Mouse (Mus musculus): ENCODE results near the gene Sowaha. TPM values are rescaled to one million over a fixed set of nuclear protein-coding genes. Genes with fewer than 3 reads are reported as not detected.

The Sowaha gene
- polyA plus RNA-seq, 1 experiment from 2014 or later: 0.62 TPM

DNA sequence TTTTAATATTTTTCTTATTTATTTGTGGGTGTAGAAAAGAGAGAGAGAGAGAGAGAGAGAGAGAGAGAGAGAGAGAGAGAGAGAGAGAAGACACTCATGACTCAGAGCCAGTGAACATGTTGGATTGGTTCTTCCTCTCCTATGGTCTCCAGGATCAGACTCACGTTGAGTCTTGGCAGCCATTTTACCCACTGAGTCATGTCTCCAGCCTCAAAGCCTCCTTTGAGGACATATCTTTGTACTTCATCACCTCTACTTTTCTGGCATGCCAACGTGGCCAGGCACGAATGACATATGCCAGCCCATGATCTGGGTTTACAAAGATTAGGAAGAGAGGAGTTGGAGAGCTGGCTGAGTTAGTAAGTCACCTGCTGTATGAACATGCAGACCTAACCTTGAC lies 19.9 kb downstream of the Sowaha start:
- Histone ChIP-seq H3K4me3 (ENCODE audit: low read depth, low read length) (no peak overlapping the region), H3K4me2 (replicated peaks; ENCODE audit: low read depth, low read length) (no peak overlapping the region), H3K4me1 (ENCODE audit: insufficient read depth, low read depth, low read length) (peaks cover 8% of the 10 kb centered on the region; the same call in 1 of the 2 replicates), H3K36me3 (ENCODE audit: insufficient read depth, low read length) (no peaks in the 10 kb centered on the region), H3K9ac (replicated peaks; ENCODE audit: low read depth) (no peak overlapping the region), H3K27me3 (replicated peaks; ENCODE audit: insufficient read depth, low read length) (peaks cover 14% of the 10 kb centered on the region), H3K9me3 (ENCODE audit: low read length) (no peaks in the 10 kb centered on the region), H3K27ac (ENCODE audit: low read length) (no peak overlapping the region)
- TF ChIP-seq EP300 (IDR thresholded peaks at IDR 0.05) (no peak), CTCF (IDR thresholded peaks at IDR 0.05) (no peak)
- WGBS: 69% methylated on average over 3 of the region's 3 CpGs
- DNase-seq (ENCODE audit: low spot score) (no peak), ATAC-seq (no peak)

DNA sequence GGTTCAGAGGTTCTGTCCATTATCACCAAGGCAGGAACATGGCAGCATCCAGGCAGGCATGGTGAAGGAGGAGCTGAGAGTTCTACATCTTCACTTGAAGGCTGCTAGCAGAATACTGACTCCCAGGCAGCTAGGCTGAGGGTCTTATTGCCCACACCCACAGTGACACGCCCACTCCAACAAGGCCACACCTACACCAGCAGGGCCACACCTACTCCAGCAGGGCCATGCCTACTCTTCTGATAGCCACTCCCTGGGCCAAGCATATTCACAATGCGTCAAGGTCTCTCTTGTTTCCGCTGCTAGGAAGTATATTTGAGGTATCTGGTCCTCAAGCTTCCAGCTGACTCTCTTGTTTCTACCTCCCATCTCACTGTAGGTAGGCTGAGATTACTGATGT lies 21.1 kb downstream of the Sowaha start:
- no peak for ATAC-seq
- 55% methylated on average over 3 of the region's 3 CpGs for WGBS
- H3K27ac ChIP-seq (ENCODE audit: low read length): no peak overlapping the region
- no peak overlapping the region for H3K4me2 ChIP-seq (replicated peaks; ENCODE audit: low read depth, low read length)
- no peaks in the 10 kb centered on the region for H3K9me3 ChIP-seq (ENCODE audit: low read length)
- DNase-seq (ENCODE audit: low spot score): no peak
- H3K36me3 ChIP-seq (ENCODE audit: insufficient read depth, low read length): no peaks in the 10 kb centered on the region
- TF ChIP-seq CTCF (IDR thresholded peaks at IDR 0.05) (no peak), EP300 (IDR thresholded peaks at IDR 0.05) (no peak)
- no peak overlapping the region for H3K9ac ChIP-seq (replicated peaks; ENCODE audit: low read depth)
- no peak overlapping the region for H3K4me3 ChIP-seq (ENCODE audit: low read depth, low read length)
- H3K27me3 ChIP-seq (replicated peaks; ENCODE audit: insufficient read depth, low read length): peaks cover 12% of the 10 kb centered on the region
- peaks cover 8% of the 10 kb centered on the region; the same call in 1 of the 2 replicates for H3K4me1 ChIP-seq (ENCODE audit: insufficient read depth, low read depth, low read length)

- Histone ChIP-seq H3K4me3 (ENCODE audit: low read depth, low read length) (peak overlapping the region; percentile 49), H3K9me3 (ENCODE audit: low read length) (no peaks in the 10 kb centered on the region), H3K4me2 (replicated peaks; ENCODE audit: low read depth, low read length) (peak overlapping the region; percentile 91), H3K4me1 (ENCODE audit: insufficient read depth, low read depth, low read length) (no peaks in the 10 kb centered on the region), H3K27ac (ENCODE audit: low read length) (0 out of 2 replicates have a peak overlapping the region, but pooled peaks have one; percentile 10), H3K27me3 (replicated peaks; ENCODE audit: insufficient read depth, low read length) (0 out of 2 replicates have a peak, but pooled peaks cover 3% of the 10 kb centered on the region), H3K36me3 (ENCODE audit: insufficient read depth, low read length) (no peaks in the 10 kb centered on the region), H3K9ac (replicated peaks; ENCODE audit: low read depth) (0 out of 2 replicates have a peak overlapping the region, but pooled peaks have one; percentile 23)
- DNase-seq (ENCODE audit: low spot score) (no peak), ATAC-seq (peak; percentile 42)
- WGBS: 8% methylated on average over 28 of the region's 29 CpGs
- no peak for TF ChIP-seq EP300 (IDR thresholded peaks at IDR 0.05)
- TF ChIP-seq CTCF (IDR thresholded peaks at IDR 0.05): peak; percentile 55
These were observed 22.6 kb downstream of the Sowaha start for GRCm38 (mm10) chr11:53457372-53457954.

DNA sequence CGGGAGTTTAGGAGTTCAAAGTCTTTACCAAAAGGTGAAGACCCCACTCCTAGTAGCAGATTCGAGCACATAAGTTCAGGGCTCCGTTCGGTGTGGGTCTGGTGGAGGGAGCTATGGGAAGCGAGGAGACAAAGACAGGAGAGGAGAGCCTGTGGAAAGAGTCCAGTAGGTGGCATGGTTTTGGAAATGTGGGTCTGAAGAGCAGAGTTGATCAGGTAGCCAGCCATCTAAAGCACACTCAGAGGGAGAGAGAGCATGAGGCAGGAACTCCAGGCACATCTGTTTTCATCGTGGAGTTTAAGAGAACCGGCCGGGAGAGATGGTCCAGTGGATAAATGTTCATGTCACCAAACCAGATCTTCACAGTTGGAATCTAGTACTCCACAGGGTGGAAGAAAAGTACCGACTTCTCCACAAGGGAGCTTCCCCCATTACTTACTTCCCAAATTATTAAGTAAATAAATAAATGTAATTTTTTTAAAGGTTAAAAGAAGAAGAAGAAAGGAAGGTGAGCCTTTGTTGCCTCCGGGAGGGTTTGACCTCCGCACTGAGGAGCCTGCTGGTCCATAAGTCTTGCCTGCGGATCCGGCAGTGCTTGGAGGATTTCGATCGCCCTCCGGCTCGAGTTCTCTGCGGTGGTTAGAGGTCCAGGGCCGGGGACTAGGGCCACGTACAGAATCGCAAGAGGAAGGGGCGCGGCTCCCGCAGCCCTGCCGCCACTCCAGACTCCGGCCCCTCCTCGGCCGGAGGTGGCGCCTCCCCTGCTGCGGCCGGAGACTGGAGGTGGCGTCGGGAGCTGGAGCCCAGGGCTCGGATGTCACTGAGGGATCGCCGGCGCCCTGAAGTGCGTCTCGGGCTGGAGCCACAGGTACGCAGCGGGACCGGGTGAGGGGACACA lies 23.4 kb downstream of the Sowaha start, which contains the start of the genes Gm10447 and Shroom1:
Gene Gm10447, minus strand, starts transcription at position 637 of the 898 bp plus-strand sequence.
Gene Shroom1, plus strand, starts transcription at position 732 of the 898 bp plus-strand sequence.
- peak within 1 kb of the TSS; percentile 91 for H3K4me2 ChIP-seq (replicated peaks; ENCODE audit: low read depth, low read length)
- H3K4me3 ChIP-seq (ENCODE audit: low read depth, low read length): peak within 1 kb of the TSS; percentile 49
- DNase-seq (ENCODE audit: low spot score): peak; percentile 86
- no peaks in the 10 kb centered on the region for H3K27me3 ChIP-seq (replicated peaks; ENCODE audit: insufficient read depth, low read length)
- peak; percentile 95 for ATAC-seq
- no peak for TF ChIP-seq EP300 (IDR thresholded peaks at IDR 0.05)
- TF ChIP-seq CTCF (IDR thresholded peaks at IDR 0.05): peak; percentile 56
- H3K4me1 ChIP-seq (ENCODE audit: insufficient read depth, low read depth, low read length): no peaks in the 10 kb centered on the region
- 0 out of 2 replicates have a peak within 1 kb of the TSS, but pooled peaks have one; percentile 23 for H3K9ac ChIP-seq (replicated peaks; ENCODE audit: low read depth)
- H3K9me3 ChIP-seq (ENCODE audit: low read length): no peaks in the 10 kb centered on the region
- peak within 1 kb of the TSS; percentile 10; the same call in 1 of the 2 replicates for H3K27ac ChIP-seq (ENCODE audit: low read length)
- 3% methylated on average over 42 of the region's 42 CpGs for WGBS
- no peaks in the 10 kb centered on the region for H3K36me3 ChIP-seq (ENCODE audit: insufficient read depth, low read length)

DNA sequence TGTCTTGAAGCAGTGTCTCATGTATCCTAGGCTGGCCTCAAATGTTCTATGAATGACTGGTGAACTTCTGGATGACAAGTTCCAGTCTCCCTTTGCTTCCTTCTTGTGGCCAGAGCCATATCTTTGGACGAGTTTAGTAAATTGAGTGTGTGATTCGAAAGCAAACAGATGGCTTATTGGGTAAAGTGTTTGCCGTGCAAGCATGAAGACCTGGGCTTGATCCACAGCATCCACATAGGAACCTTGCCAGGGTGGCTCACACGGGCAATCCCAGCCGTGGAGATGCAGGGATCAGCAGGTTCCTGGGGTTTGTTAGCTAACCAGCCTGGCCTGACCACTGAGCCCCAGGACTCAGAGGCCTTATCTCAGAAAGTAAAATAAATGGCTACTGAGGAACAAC lies 27.0 kb downstream of the Sowaha start:
- no peak overlapping the region for H3K27ac ChIP-seq (ENCODE audit: low read length)
- ATAC-seq (no peak), DNase-seq (ENCODE audit: low spot score) (no peak)
- 0 out of 2 replicates have a peak, but pooled peaks cover 2% of the 10 kb centered on the region for H3K4me1 ChIP-seq (ENCODE audit: insufficient read depth, low read depth, low read length)
- H3K4me3 ChIP-seq (ENCODE audit: low read depth, low read length): no peak overlapping the region
- H3K9me3 ChIP-seq (ENCODE audit: low read length): no peaks in the 10 kb centered on the region
- no peaks in the 10 kb centered on the region for H3K27me3 ChIP-seq (replicated peaks; ENCODE audit: insufficient read depth, low read length)
- no peak overlapping the region for H3K4me2 ChIP-seq (replicated peaks; ENCODE audit: low read depth, low read length)
- H3K36me3 ChIP-seq (ENCODE audit: insufficient read depth, low read length): no peaks in the 10 kb centered on the region
- TF ChIP-seq EP300 (IDR thresholded peaks at IDR 0.05) (no peak), CTCF (IDR thresholded peaks at IDR 0.05) (no peak)
- no peak overlapping the region for H3K9ac ChIP-seq (replicated peaks; ENCODE audit: low read depth)
- 65% methylated on average over 5 of the region's 5 CpGs for WGBS

- ATAC-seq: no peak
- Histone ChIP-seq H3K4me1 (ENCODE audit: insufficient read depth, low read depth, low read length) (0 out of 2 replicates have a peak, but pooled peaks cover 2% of the 10 kb centered on the region), H3K9me3 (ENCODE audit: low read length) (no peaks in the 10 kb centered on the region), H3K36me3 (ENCODE audit: insufficient read depth, low read length) (no peaks in the 10 kb centered on the region), H3K9ac (replicated peaks; ENCODE audit: low read depth) (no peak overlapping the region), H3K4me3 (ENCODE audit: low read depth, low read length) (no peak overlapping the region), H3K27me3 (replicated peaks; ENCODE audit: insufficient read depth, low read length) (no peaks in the 10 kb centered on the region), H3K27ac (ENCODE audit: low read length) (no peak overlapping the region), H3K4me2 (replicated peaks; ENCODE audit: low read depth, low read length) (no peak overlapping the region)
- no peak for DNase-seq (ENCODE audit: low spot score)
- 94% methylated on average over 9 of the region's 9 CpGs for WGBS
- TF ChIP-seq CTCF (IDR thresholded peaks at IDR 0.05) (no peak), EP300 (IDR thresholded peaks at IDR 0.05) (no peak)
These were observed 27.7 kb downstream of the Sowaha start for GRCm38 (mm10) chr11:53452396-53452795.

All from lung, postnatal 0 days (tissue).